Mouse (Mus musculus) heart, adult 2 months (tissue): ENCODE results near the gene Polr3b. TPM values are rescaled to one million over a fixed set of nuclear protein-coding genes. Genes with fewer than 3 reads are reported as not detected.
A peak's percentile ranks its signal among the peaks of the same experiment; 100 is the strongest.

Experiments used
- DNase-seq, 2 experiments: peaks; one replicate each; pipeline ENCODE4 v3.0.0; 2021
- H3K27ac ChIP-seq: fragments of 200-600 bp; 2 replicates; pipeline ENCODE4 v1.8.1; 2022
- H3K27me3 ChIP-seq: fragments of 200-500 bp; 2 replicates; pipeline ENCODE4 v1.6.1; 2012; ENCODE audit warnings: mild to moderate bottlenecking, low read length, inconsistent platforms, mixed read lengths; ENCODE audit not compliant: control insufficient read depth, insufficient read depth
- H3K36me3 ChIP-seq: fragments of 200-500 bp; 2 replicates; pipeline ENCODE4 v1.6.1; 2012; ENCODE audit warnings: low read length, inconsistent platforms; ENCODE audit not compliant: control insufficient read depth, insufficient read depth
- H3K4me1 ChIP-seq: fragments of 200-500 bp; 2 replicates; pipeline ENCODE4 v1.6.1; 2011; ENCODE audit warnings: low read length; ENCODE audit not compliant: control insufficient read depth, insufficient read depth
- H3K4me3 ChIP-seq: fragments of 200-600 bp; 2 replicates; pipeline ENCODE4 v1.8.1; 2022
- H3K79me2 ChIP-seq: fragments of 200-500 bp; replicated peaks from 2 replicates; pipeline ENCODE4 v1.6.1; 2012; ENCODE audit warnings: mild to moderate bottlenecking, inconsistent platforms, low read length, moderate library complexity, mixed read lengths; ENCODE audit not compliant: control insufficient read depth, insufficient read depth
- H3K9ac ChIP-seq: fragments of 200-500 bp; 2 replicates; pipeline ENCODE4 v1.6.1; 2012; ENCODE audit warnings: low read depth, mild to moderate bottlenecking, control low read depth, inconsistent platforms, low read length, mixed read lengths
- CTCF ChIP-seq: fragments of 200-600 bp; IDR thresholded peaks from 2 replicates; pipeline ENCODE4 v1.8.1; 2022; ENCODE audit warnings: antibody characterized with exemption, mild to moderate bottlenecking, moderate library complexity
- EP300 ChIP-seq: fragments of 200-500 bp; IDR thresholded peaks from 2 replicates; pipeline ENCODE4 v1.6.1; 2011; ENCODE audit warnings: low read depth, low read length, control low read depth; ENCODE audit not compliant: insufficient read depth
- POLR2A ChIP-seq: fragments of 200-500 bp; IDR thresholded peaks from 2 replicates; pipeline ENCODE4 v1.6.1; 2011; ENCODE audit warnings: mild to moderate bottlenecking, low read depth, low read length, control low read depth; ENCODE audit not compliant: insufficient read depth
- WGBS: fragments of 180-500 bp; shearing (Covaris S2); methylation state at CpG from one replicate; pipeline ENCODE4 v1.1.7; 2018; 5-methylcytosine and 5-hydroxymethylcytosine counted together
- intact Hi-C: fragments of 180-260 bp; cut with DNase I; formaldehyde crosslinking; loops from one replicate; pipeline ENCODE4 v1.15.1; 2025
- polyA plus RNA-seq: library from polyadenylated mRNA; depleted of rRNA; stranded (reverse); fragments of >200 nt; gene quantifications from 2 replicates; pipeline ENCODE4 v1.2.3, GENCODE M21; 2012
- total RNA-seq, 2 experiments: library from RNA; stranded (reverse); gene quantifications; 2 replicates each; pipeline ENCODE4 v1.2.3; 2021

The Polr3b gene
- total and polyA plus RNA-seq, 3 experiments, result 3.0 to 10.9 (median 8.9) TPM

GRCm38 (mm10) chr10:84702115-84702514, 80.0 kb downstream of the Polr3b start:
- H3K36me3 ChIP-seq, result peaks cover 5% of the 10 kb centered on the region
- H3K27me3 ChIP-seq, result no peaks in the 10 kb centered on the region
- no peak for TF ChIP-seq CTCF
- no peak for TF ChIP-seq POLR2A
- TF ChIP-seq EP300, result no peak
- intact Hi-C loops, result loop anchor here (5.0 kb wide), 1 partner anchor 45 kb away; no protein-coding TSS in a partner anchor
- H3K79me2 ChIP-seq, result no peaks in the 10 kb centered on the region
- no peak overlapping the region for H3K9ac ChIP-seq
- H3K27ac ChIP-seq, result no peak overlapping the region
- no peak for DNase-seq
- 96% methylated on average over 1 of the region's 1 CpGs for WGBS
- no peak overlapping the region for H3K4me3 ChIP-seq
- peaks cover 2% of the 10 kb centered on the region; the same call in 1 of the 2 replicates for H3K4me1 ChIP-seq

GRCm38 (mm10) chr10:84704594-84704993, 82.5 kb downstream of the Polr3b start:
- 76% methylated on average over 1 of the region's 1 CpGs for WGBS
- intact Hi-C loops, result loop anchor here (5.0 kb wide), 1 partner anchor 47 kb away; no protein-coding TSS in a partner anchor
- H3K27ac ChIP-seq, result no peak overlapping the region
- no peaks in the 10 kb centered on the region for H3K79me2 ChIP-seq
- DNase-seq, result no peak
- TF ChIP-seq EP300 (no peak), POLR2A (no peak), CTCF (no peak)
- no peak overlapping the region for H3K4me3 ChIP-seq
- no peak overlapping the region for H3K9ac ChIP-seq
- peaks cover 5% of the 10 kb centered on the region for H3K36me3 ChIP-seq
- H3K27me3 ChIP-seq, result no peaks in the 10 kb centered on the region
- peaks cover 2% of the 10 kb centered on the region; the same call in 1 of the 2 replicates for H3K4me1 ChIP-seq

GRCm38 (mm10) chr10:84705234-84705633, 83.1 kb downstream of the Polr3b start:
- no peaks in the 10 kb centered on the region for H3K79me2 ChIP-seq
- no peak overlapping the region for H3K27ac ChIP-seq
- H3K4me1 ChIP-seq, result peaks cover 2% of the 10 kb centered on the region; the same call in 1 of the 2 replicates
- peaks cover 5% of the 10 kb centered on the region for H3K36me3 ChIP-seq
- DNase-seq, result no peak
- WGBS, result 84% methylated on average over 7 of the region's 7 CpGs
- TF ChIP-seq POLR2A, result no peak
- no peak overlapping the region for H3K4me3 ChIP-seq
- H3K9ac ChIP-seq, result no peak overlapping the region
- H3K27me3 ChIP-seq, result no peaks in the 10 kb centered on the region
- intact Hi-C loops, result loop anchor here (5.0 kb wide), 2 partner anchors 282 to 342 kb away; no protein-coding TSS in a partner anchor

DNA sequence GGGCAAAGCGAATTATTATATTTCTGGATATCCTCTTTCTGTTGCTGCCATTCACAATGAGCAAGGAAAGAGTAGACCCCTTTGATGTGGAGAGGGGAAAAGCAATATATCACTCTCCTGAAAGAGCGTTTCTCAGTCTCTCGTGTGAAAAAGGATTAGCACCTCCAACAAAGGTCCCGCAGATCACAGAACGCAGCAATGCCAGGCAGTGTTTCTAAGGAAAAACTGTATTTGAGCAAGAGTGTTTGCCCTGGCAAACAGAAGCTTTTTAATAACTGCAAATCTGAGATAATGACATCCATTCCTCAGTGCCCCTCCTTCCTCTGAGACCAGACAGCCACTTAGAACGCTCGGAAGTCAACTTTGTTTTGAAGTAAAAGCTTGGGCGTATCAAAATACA, 84.5 kb downstream of the Polr3b start:
- peaks cover 2% of the 10 kb centered on the region; the same call in 1 of the 2 replicates for H3K4me1 ChIP-seq
- H3K79me2 ChIP-seq, result no peaks in the 10 kb centered on the region
- no peak for DNase-seq
- peaks cover 5% of the 10 kb centered on the region for H3K36me3 ChIP-seq
- intact Hi-C loops, result loop anchor here (5.0 kb wide), 2 partner anchors 281 to 341 kb away; no protein-coding TSS in a partner anchor
- no peak overlapping the region for H3K4me3 ChIP-seq
- no peak for TF ChIP-seq EP300
- no peak for TF ChIP-seq POLR2A
- TF ChIP-seq CTCF, result no peak
- 85% methylated on average over 8 of the region's 8 CpGs for WGBS
- H3K9ac ChIP-seq, result no peak overlapping the region
- peak overlapping the region; percentile 8; the same call in 1 of the 2 replicates for H3K27ac ChIP-seq
- H3K27me3 ChIP-seq, result no peaks in the 10 kb centered on the region

DNA sequence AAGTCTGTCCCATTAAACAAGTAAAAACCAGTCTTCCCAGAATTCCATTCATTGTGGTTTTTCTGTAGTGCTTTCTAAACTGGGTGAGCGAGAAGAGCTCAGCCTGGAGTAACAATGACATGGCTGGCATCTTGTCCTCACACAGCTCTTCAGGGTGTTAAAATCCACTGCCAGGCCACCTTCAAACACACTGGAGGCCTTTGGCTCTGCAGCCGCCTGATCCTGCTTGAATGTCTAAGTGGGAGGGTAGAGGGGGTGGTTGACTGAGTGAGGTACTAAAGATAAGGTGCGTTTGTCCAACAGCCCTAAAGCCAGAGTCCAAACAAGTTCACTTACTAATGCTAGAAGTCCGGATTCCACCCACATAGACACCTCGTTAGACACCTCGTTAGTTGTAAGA, 85.1 kb downstream of the Polr3b start:
- peak overlapping the region; percentile 8; the same call in 1 of the 2 replicates for H3K27ac ChIP-seq
- no peak overlapping the region for H3K4me3 ChIP-seq
- 54% methylated on average over 6 of the region's 6 CpGs for WGBS
- intact Hi-C loops, result loop anchor here (5.0 kb wide), 2 partner anchors 280 to 340 kb away; no protein-coding TSS in a partner anchor
- 0 out of 2 replicates have a peak, but pooled peaks have one; percentile 40 for TF ChIP-seq EP300
- no peak for TF ChIP-seq POLR2A
- H3K27me3 ChIP-seq, result no peaks in the 10 kb centered on the region
- H3K36me3 ChIP-seq, result peaks cover 3% of the 10 kb centered on the region; the same call in 1 of the 2 replicates
- no peaks in the 10 kb centered on the region for H3K79me2 ChIP-seq
- peak in 1 of 2 experiments; percentile 35 for DNase-seq
- H3K9ac ChIP-seq, result no peak overlapping the region
- H3K4me1 ChIP-seq, result peaks cover 2% of the 10 kb centered on the region; the same call in 1 of the 2 replicates

GRCm38 (mm10) chr10:84707752-84708530, 85.8 kb downstream of the Polr3b start:
- Histone ChIP-seq H3K4me3 (no peak overlapping the region), H3K9ac (no peak overlapping the region), H3K27me3 (no peaks in the 10 kb centered on the region), H3K27ac (no peak overlapping the region), H3K4me1 (peaks cover 2% of the 10 kb centered on the region; the same call in 1 of the 2 replicates), H3K36me3 (peaks cover 3% of the 10 kb centered on the region; the same call in 1 of the 2 replicates), H3K79me2 (no peaks in the 10 kb centered on the region)
- TF ChIP-seq CTCF, result no peak
- no peak for TF ChIP-seq EP300
- TF ChIP-seq POLR2A, result no peak
- intact Hi-C loops, result loop anchor here (5.0 kb wide), 2 partner anchors 279 to 339 kb away; no protein-coding TSS in a partner anchor
- 78% methylated on average over 14 of the region's 14 CpGs for WGBS
- DNase-seq, result no peak
